Mouse (Mus musculus) hindbrain, embryonic 11.5 days (tissue): ENCODE results near the gene Anp32e. TPM values are rescaled to one million over a fixed set of nuclear protein-coding genes. Genes with fewer than 3 reads are reported as not detected.
"Not testable (repeated sequence)": the region's sequence is repeated elsewhere in the genome, so short reads cannot be mapped to it uniquely, and the experiment has no call there.

Source experiments
- ATAC-seq: fragments of 200-750 bp; cut with Nextera tagmentation; 2 replicates; pipeline ENCODE4 v1.8.0; 2017; ENCODE audit warnings: mild to moderate bottlenecking, moderate TSS enrichment, moderate library complexity; ENCODE audit not compliant: low FRiP score
- DNase-seq: peaks from one replicate; pipeline ENCODE4 v3.0.0-alpha.2; 2015; ENCODE audit warnings: low spot score
- H3K27ac ChIP-seq: fragments of 300-500 bp; sonication (generic); 2 replicates; pipeline ENCODE4 v1.5.1; 2014; ENCODE audit warnings: mild to moderate bottlenecking, low read depth, low read length
- H3K27me3 ChIP-seq: fragments of 300-500 bp; sonication (generic); 2 replicates; pipeline ENCODE4 v1.6.1; 2014; ENCODE audit warnings: mild to moderate bottlenecking, low read length, moderate library complexity, mixed read lengths; ENCODE audit not compliant: control insufficient read depth, insufficient read depth
- H3K36me3 ChIP-seq: fragments of 300-500 bp; sonication (generic); 2 replicates; pipeline ENCODE4 v1.6.1; 2014; ENCODE audit warnings: mild to moderate bottlenecking, low read length, moderate library complexity, mixed read lengths; ENCODE audit not compliant: control insufficient read depth, insufficient read depth
- H3K4me1 ChIP-seq: fragments of 300-500 bp; sonication (generic); replicated peaks from 2 replicates; pipeline ENCODE4 v1.6.1; 2014; ENCODE audit warnings: low read length, mixed read lengths; ENCODE audit not compliant: control insufficient read depth, insufficient read depth
- H3K4me2 ChIP-seq: fragments of 300-500 bp; sonication (generic); replicated peaks from 2 replicates; pipeline ENCODE4 v1.6.1; 2014; ENCODE audit warnings: mild to moderate bottlenecking, low read depth, low read length
- H3K4me3 ChIP-seq: fragments of 300-500 bp; sonication (generic); 2 replicates; pipeline ENCODE4 v1.5.1; 2014; ENCODE audit warnings: low read depth, low read length
- H3K9ac ChIP-seq: fragments of 300-500 bp; sonication (generic); 2 replicates; pipeline ENCODE4 v1.6.1; 2014; ENCODE audit warnings: low read depth, low read length
- H3K9me3 ChIP-seq: fragments of 300-500 bp; sonication (generic); 2 replicates; pipeline ENCODE4 v1.6.1; 2016; ENCODE audit warnings: low read length; ENCODE audit not compliant: control insufficient read depth
- whole genome bisulfite sequencing: fragments of 180-500 bp; shearing (Covaris S2); extraction: QIAGEN DNeasy Blood & Tissue Kit; methylation state at CpG from one replicate; pipeline ENCODE4 v1.1.7; 2014; 5-methylcytosine and 5-hydroxymethylcytosine counted together
- polyA plus RNA-seq: library from polyadenylated mRNA; unstranded; fragments of >200 nt; fragmentation: Nextera tagmentation; extraction: Ambion mirVana; gene quantifications from 2 replicates; pipeline ENCODE4 v1.2.1, GENCODE M21; 2014

Anp32e gene
- polyA plus RNA-seq, 1 experiment from 2014 or later = 114 TPM

GRCm38 (mm10) chr3:95914706-95915105 is 14.3 kb upstream of the Anp32e start:
- H3K9ac ChIP-seq = no peak overlapping the region
- H3K4me2 ChIP-seq = no peak overlapping the region
- H3K27ac ChIP-seq = no peak overlapping the region
- H3K36me3 ChIP-seq = no peaks in the 10 kb centered on the region
- no peaks in the 10 kb centered on the region for H3K27me3 ChIP-seq
- ATAC-seq = no peak
- H3K4me3 ChIP-seq = no peak overlapping the region
- no peaks in the 10 kb centered on the region for H3K9me3 ChIP-seq
- no peak for DNase-seq
- H3K4me1 ChIP-seq = no peaks in the 10 kb centered on the region
- WGBS = 93% methylated on average over 4 of the region's 4 CpGs

DNA sequence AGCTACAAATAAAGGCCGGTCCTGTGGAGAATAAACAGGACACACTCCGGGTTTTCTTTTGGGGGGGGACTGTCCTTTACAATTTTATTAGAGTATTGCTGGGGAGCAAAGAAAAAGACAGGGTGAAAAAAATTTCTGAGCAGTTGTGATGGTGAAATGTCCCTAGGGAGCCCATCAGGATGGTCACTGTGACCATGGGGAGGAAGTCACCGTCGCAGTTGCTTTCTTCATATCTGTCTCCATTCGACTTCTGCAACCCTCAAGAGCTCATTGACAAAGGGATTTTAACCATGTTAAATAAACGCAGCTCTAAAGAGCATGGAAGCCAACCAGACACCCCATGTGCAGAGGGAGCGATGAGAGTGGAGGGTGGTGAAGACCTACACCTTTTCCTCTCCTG is 12.3 kb upstream of the Anp32e start:
- H3K9me3 ChIP-seq = no peaks in the 10 kb centered on the region
- DNase-seq = no peak
- ATAC-seq = no peak
- no peak overlapping the region for H3K4me3 ChIP-seq
- 83% methylated on average over 7 of the region's 7 CpGs for WGBS
- H3K4me1 ChIP-seq = no peaks in the 10 kb centered on the region
- no peak overlapping the region for H3K4me2 ChIP-seq
- H3K27ac ChIP-seq = no peak overlapping the region
- H3K36me3 ChIP-seq = no peaks in the 10 kb centered on the region
- no peaks in the 10 kb centered on the region for H3K27me3 ChIP-seq
- no peak overlapping the region for H3K9ac ChIP-seq

- WGBS = 51% methylated on average over 2 of the region's 2 CpGs
- H3K4me2 ChIP-seq, H3K27ac ChIP-seq, ATAC-seq, H3K36me3 ChIP-seq, H3K27me3 ChIP-seq, H3K4me1 ChIP-seq, H3K9ac ChIP-seq, DNase-seq, H3K4me3 ChIP-seq, H3K9me3 ChIP-seq: not testable (repeated sequence)
Measured at GRCm38 (mm10) chr3:95920532-95920931, 8.5 kb upstream of the Anp32e start.

DNA sequence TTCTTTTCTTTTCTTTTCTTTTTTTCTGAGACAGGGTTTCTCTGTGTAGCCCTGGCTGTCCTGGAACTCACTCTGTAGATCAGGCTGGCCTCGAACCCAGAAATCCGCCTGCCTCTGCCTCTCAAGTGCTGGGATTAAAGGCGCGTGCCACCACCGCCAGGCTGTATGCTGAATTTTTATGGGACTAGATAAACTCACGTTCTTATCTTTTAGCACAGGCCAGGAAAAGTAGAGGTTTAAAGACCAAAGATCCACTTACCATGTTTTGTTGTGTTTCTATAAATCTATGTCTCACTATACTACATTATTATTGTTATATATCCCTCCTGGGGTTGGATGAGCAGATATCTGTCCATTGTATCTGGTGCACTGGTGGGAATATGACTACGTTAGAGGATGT is 5.6 kb upstream of the Anp32e start:
- H3K27me3 ChIP-seq, H3K4me1 ChIP-seq, H3K4me2 ChIP-seq, H3K9ac ChIP-seq, H3K27ac ChIP-seq, H3K9me3 ChIP-seq, ATAC-seq, H3K4me3 ChIP-seq, DNase-seq, H3K36me3 ChIP-seq: not testable (repeated sequence)
- WGBS = 93% methylated on average over 7 of the region's 7 CpGs

GRCm38 (mm10) chr3:95924185-95924584 is 4.9 kb upstream of the Anp32e start:
- no peak for ATAC-seq
- H3K4me3 ChIP-seq = no peak overlapping the region
- 72% methylated on average over 4 of the region's 4 CpGs for WGBS
- H3K4me2 ChIP-seq = no peak overlapping the region
- no peaks in the 10 kb centered on the region for H3K36me3 ChIP-seq
- H3K9ac ChIP-seq = no peak overlapping the region
- no peaks in the 10 kb centered on the region for H3K27me3 ChIP-seq
- DNase-seq = no peak
- H3K9me3 ChIP-seq = no peaks in the 10 kb centered on the region
- no peaks in the 10 kb centered on the region for H3K4me1 ChIP-seq
- H3K27ac ChIP-seq = no peak overlapping the region

DNA sequence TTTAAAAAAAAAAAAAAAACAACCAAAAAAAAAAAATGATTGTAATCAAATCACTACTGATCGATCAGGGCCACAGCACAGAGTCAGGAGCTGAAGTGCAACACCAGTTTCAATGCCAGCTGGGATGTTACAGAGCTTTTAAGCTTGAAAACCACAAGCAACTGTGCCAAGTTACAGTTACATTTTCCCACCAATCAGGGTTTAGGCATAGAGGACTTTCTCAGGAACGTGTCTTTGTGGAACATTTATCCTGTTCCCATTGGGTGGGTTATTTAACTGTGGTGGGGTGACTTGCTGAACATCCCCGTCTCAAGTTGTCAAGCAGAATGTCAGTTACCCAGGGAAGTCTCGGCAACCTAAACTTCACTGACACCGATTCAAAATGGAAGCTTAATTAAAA is 4.0 kb upstream of the Anp32e start:
- H3K4me3 ChIP-seq = no peak overlapping the region
- WGBS = 86% methylated on average over 5 of the region's 5 CpGs

GRCm38 (mm10) chr3:95928261-95928657 is 787 bp upstream of the Anp32e start:
- Histone ChIP-seq H3K9ac (peak overlapping the region; percentile 73), H3K4me2 (peak overlapping the region; percentile 51), H3K4me1 (no peaks in the 10 kb centered on the region), H3K27ac (peak overlapping the region; percentile 85), H3K9me3 (no peaks in the 10 kb centered on the region), H3K4me3 (peak overlapping the region; percentile 89), H3K36me3 (no peaks in the 10 kb centered on the region), H3K27me3 (no peaks in the 10 kb centered on the region)
- WGBS = 75% methylated on average over 6 of the region's 6 CpGs
- ATAC-seq (no peak), DNase-seq (no peak)

More for the DNA sequence above, 4.0 kb upstream of the Anp32e start:
- H3K9ac ChIP-seq = no peak overlapping the region
- DNase-seq (no peak), ATAC-seq (no peak)
- H3K4me1 ChIP-seq = no peaks in the 10 kb centered on the region
- H3K27ac ChIP-seq = no peak overlapping the region
- H3K4me2 ChIP-seq = no peak overlapping the region
- no peaks in the 10 kb centered on the region for H3K36me3 ChIP-seq
- H3K27me3 ChIP-seq = no peaks in the 10 kb centered on the region
- H3K9me3 ChIP-seq = no peaks in the 10 kb centered on the region

GRCm38 (mm10) chr3:95929581-95930470 is 780 bp downstream of the Anp32e start:
- H3K9me3 ChIP-seq = no peaks in the 10 kb centered on the region
- H3K27me3 ChIP-seq = no peaks in the 10 kb centered on the region
- peak; percentile 79 for DNase-seq
- peaks cover 4% of the 10 kb centered on the region for H3K36me3 ChIP-seq
- peak; percentile 48 for ATAC-seq
- H3K9ac ChIP-seq = peak overlapping the region; percentile 98
- peak overlapping the region; percentile 60 for H3K4me2 ChIP-seq
- H3K4me1 ChIP-seq = no peaks in the 10 kb centered on the region
- peak overlapping the region; percentile 89 for H3K4me3 ChIP-seq
- H3K27ac ChIP-seq = peak overlapping the region; percentile 85
- under 1% methylated on average over 85 of the region's 105 CpGs for WGBS

- H3K27me3 ChIP-seq = no peaks in the 10 kb centered on the region
- DNase-seq (no peak), ATAC-seq (no peak)
Measured at GRCm38 (mm10) chr3:95930471-95930789, 1.4 kb downstream of the Anp32e start.

More at GRCm38 (mm10) chr3:95930471-95930789, 1.4 kb downstream of the Anp32e start:
- Histone ChIP-seq H3K9me3 (no peaks in the 10 kb centered on the region), H3K9ac (peak overlapping the region; percentile 98), H3K4me2 (peak overlapping the region; percentile 60), H3K4me1 (no peaks in the 10 kb centered on the region), H3K36me3 (peaks cover 6% of the 10 kb centered on the region), H3K27ac (no peak overlapping the region), H3K4me3 (peak overlapping the region; percentile 89)
- 8% methylated on average over 5 of the region's 5 CpGs for WGBS
